Mouse (Mus musculus) embryonic stem cell, embryonic (primary cell): ENCODE measurements around the gene H2al1m.
"Not testable (repeated sequence)": the region's sequence is repeated elsewhere in the genome, so short reads cannot be mapped to it uniquely, and the experiment has no call there.

Experiments used
- CTCF ChIA-PET, 4 experiments: fragments of 300-600 bp in 2 of 4; fragments of 350-600 bp in 2 of 4; sonication (Branson Sonifier 250); formaldehyde crosslinking; loops; one replicate each; lab custom pipeline; 2022; ENCODE audit warnings: inconsistent platforms in 2 of 4; lab: Charles Lee
- POLR2A ChIA-PET, 4 experiments: fragments of 300-600 bp in 2 of 4; fragments of 350-600 bp in 2 of 4; sonication (Branson Sonifier 250); formaldehyde crosslinking; loops; one replicate each; lab custom pipeline; 2022; ENCODE audit warnings: antibody characterized with exemption in 4 of 4, inconsistent platforms in 1 of 4; lab: Charles Lee

The H2al1m gene

GRCm38 (mm10) chrX:9302791-9303190 lies 19.2 kb downstream of the H2al1m start:
- ChIA-PET POLR2A (no interaction called here), CTCF (no interaction called here)

DNA sequence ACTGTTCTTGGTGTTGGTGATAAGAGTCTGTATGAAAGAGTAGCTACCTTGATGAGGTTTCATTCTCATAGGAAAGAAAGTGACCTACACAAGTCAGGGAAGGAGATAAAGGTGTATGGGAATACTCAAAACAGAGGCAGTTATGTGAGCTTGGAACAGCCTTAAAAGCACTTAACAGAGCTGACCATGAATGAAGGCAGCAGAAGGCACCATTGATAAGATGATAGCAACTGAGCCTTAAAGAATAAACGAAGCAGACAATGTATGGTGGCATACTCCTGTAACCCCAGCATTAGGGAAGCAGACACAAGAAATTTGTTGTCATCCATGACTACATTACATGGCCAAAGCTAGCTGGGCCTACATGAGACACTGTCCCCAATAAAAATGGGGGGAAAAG lies 19.9 kb downstream of the H2al1m start:
- ChIA-PET POLR2A (interaction anchor here in 1 of 4 experiments (0.6 kb wide), 1 partner anchor 186 kb away, joined by 4 read pairs; no protein-coding TSS in a partner anchor), CTCF (no interaction called here)

GRCm38 (mm10) chrX:9316457-9316856 lies 32.9 kb downstream of the H2al1m start:
- CTCF ChIA-PET, POLR2A ChIA-PET: not testable (repeated sequence)

GRCm38 (mm10) chrX:9327954-9328353 lies 44.4 kb downstream of the H2al1m start:
- CTCF ChIA-PET, result not testable (repeated sequence)

GRCm38 (mm10) chrX:9332366-9332962 lies 48.9 kb downstream of the H2al1m start:
- POLR2A ChIA-PET, result not testable (repeated sequence)
- CTCF ChIA-PET, result interaction anchor here in 1 of 4 experiments (0.5 to 0.6 kb wide), 2 partner anchors 41 to 188 kb away, joined by 3 to 9 read pairs; no protein-coding TSS in a partner anchor

More at GRCm38 (mm10) chrX:9327954-9328353, 44.4 kb downstream of the H2al1m start:
- POLR2A ChIA-PET, result not testable (repeated sequence)

- CTCF ChIA-PET, result interaction anchor here in 1 of 4 experiments (0.5 kb wide), 1 partner anchor 40 kb away, joined by 9 read pairs; no protein-coding TSS in a partner anchor
- POLR2A ChIA-PET, result not testable (repeated sequence)
These were observed 49.5 kb downstream of the H2al1m start for GRCm38 (mm10) chrX:9333035-9333434.
